Mouse (Mus musculus) ES-CJ7 (cell line): ENCODE results near the gene 4931409K22Rik.

Experiments used
- DNase-seq: peaks from one replicate; pipeline ENCODE4 v3.0.0; 2011; ENCODE audit warnings: low read depth, low spot score

4931409K22Rik gene

DNA sequence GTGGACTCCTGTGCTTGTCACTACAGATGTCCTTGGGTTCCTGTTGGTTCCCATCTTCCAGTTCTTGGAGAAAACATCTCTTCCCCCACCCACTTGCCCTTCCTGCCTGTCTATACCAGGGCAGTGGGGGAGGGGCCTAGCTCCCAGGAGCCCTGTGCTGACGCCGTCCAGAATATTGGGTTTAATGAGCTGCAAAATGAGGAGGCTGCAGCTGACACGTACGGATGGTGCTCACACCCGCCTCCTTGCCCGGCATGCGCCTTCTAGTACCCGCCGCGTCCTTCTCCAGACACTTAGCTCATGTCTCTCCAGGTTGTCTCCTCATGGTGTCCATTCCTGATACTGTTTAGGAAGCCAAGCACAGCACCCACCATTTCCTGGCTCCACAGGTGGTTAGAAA, 57.5 kb downstream of the 4931409K22Rik start:
- no peak for DNase-seq

- DNase-seq, result no peak
Measured at GRCm38 (mm10) chr5:24497526-24497925, 59.1 kb downstream of the 4931409K22Rik start.

DNA sequence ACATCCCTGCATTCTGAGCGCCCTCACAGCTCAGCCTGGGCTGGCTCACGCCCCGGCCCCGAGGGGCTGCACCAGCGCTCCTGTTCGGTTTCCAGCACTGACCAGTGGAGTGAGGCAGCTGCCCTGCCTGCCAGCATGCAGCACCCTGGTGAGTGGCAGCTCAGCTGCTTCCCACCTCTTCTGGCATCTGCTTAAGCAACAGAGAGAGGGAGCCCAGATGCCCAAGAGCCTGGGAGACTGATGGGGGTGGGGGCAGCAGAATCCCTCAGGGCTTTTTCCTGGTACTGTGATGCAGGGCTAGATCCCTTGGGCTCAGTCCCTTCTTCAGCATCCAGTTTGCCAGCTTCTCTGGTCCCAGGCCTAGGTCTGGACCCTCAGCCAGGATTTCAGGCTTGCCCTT, 59.9 kb downstream of the 4931409K22Rik start:
- no peak for DNase-seq

GRCm38 (mm10) chr5:24495019-24495418, 61.6 kb downstream of the 4931409K22Rik start:
- DNase-seq, result no peak
